Mouse (Mus musculus): ENCODE results near the gene Fancf.

DNA sequence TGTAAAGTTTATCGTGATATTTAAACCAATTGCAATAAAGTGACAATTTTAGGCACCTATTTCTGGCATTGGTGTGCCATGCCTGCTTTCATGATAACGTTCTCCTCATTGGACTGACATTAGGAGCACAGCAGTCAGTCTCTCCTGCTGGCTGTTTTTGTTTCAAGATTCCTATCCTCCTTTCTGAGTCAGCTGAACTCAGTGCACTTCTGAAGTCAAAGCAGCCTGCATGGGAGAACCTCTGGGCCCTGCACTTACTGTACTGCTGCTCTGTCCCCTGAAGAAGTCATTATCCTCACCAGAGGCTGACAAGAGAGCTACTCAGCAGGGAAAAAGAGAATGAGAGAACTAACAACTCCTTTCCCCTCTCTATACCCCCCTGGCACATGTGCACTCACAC, 32.9 kb upstream of the Fancf start:
- TF ChIP-seq CTCF (IDR thresholded peaks at IDR 0.05; ENCODE audit: low read depth), result no peak
- TF ChIP-seq EP300 (optimal IDR thresholded peaks at IDR 0.05), result no peak
